Mouse (Mus musculus): ENCODE data around the gene Pakap. TPM values are rescaled to one million over a fixed set of nuclear protein-coding genes. Genes with fewer than 3 reads are reported as not detected.

Pakap gene
- polyA plus RNA-seq, 1 experiment from 2014 or later: 18.7 TPM

DNA sequence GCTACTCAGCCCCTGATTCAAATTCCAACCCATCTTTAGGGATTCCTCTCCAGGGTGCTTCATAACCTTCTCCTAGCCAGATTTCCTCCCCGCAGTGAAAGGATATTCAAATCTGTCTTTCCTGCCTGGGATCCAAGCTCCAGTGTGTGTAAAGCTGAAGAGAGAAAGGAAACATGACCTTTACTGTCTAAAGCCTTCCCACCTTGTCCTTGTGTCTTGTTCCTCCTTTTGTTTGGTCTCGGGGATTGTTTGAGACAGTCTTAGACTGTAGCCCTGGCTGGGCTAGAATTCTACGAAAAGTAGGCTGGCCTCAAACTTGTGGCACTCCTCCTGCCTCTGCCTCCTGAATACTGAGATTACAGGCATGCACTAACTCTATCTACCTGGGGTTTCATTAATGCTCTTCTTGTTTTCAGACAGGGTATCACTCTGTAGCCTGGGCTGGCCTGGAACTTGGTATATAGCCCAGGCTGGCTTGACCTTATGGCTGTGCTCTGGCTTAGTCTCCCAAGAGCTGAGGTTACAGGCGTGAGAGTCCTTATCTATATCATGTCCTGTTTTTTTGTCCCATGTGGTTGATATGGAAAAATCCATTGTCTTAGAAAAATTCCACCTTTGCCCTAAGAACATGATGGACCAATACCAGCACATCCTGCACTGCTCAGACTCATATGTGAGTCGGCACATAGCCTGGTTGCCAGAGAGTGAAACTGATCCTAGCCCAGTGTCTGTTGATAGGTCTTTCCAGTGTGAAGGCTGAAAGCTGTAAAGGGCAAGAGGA is 126.6 kb downstream of the Pakap start:
- Histone ChIP-seq H3K9me3 (ENCODE audit: control insufficient read depth, low read length) (no peaks in the 10 kb centered on the region), H3K4me3 (ENCODE audit: low read length) (no peak overlapping the region), H3K27ac (ENCODE audit: low read depth, low read length) (no peak overlapping the region), H3K4me2 (replicated peaks; ENCODE audit: low read depth, low read length) (no peak overlapping the region), H3K4me1 (ENCODE audit: control insufficient read depth, insufficient read depth, low read length) (no peaks in the 10 kb centered on the region), H3K36me3 (ENCODE audit: control insufficient read depth, insufficient read depth, low read length) (no peaks in the 10 kb centered on the region), H3K9ac (ENCODE audit: low read depth, low read length) (no peak overlapping the region), H3K27me3 (ENCODE audit: control insufficient read depth, insufficient read depth, low read length) (no peaks in the 10 kb centered on the region)
- no peak for ATAC-seq (ENCODE audit: low FRiP score, low TSS enrichment)
- 79% methylated on average over 5 of the region's 5 CpGs for WGBS

DNA sequence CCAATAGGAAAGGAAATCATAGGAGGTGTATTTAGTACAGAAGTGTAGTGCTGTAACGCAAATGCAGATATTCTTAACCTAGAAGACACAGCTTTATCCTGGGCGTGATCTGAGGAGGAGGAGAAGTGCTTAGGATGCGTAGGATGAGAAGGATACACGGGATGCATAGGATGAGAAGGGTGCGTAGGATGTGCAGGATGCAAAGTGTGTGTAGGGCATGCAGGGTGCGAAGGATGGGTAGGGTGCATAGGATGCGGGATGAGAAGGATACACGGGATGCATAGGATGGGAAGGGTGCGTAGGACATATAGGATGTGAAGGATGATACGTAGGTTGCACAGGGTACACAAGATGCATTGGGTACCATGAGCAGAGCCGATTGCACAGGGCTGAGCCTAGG is 129.0 kb downstream of the Pakap start:
- ATAC-seq (ENCODE audit: low FRiP score, low TSS enrichment): no peak
- Histone ChIP-seq H3K9me3 (ENCODE audit: control insufficient read depth, low read length) (no peaks in the 10 kb centered on the region), H3K27ac (ENCODE audit: low read depth, low read length) (no peak overlapping the region), H3K9ac (ENCODE audit: low read depth, low read length) (no peak overlapping the region), H3K4me3 (ENCODE audit: low read length) (no peak overlapping the region), H3K4me1 (ENCODE audit: control insufficient read depth, insufficient read depth, low read length) (no peaks in the 10 kb centered on the region), H3K27me3 (ENCODE audit: control insufficient read depth, insufficient read depth, low read length) (no peaks in the 10 kb centered on the region), H3K4me2 (replicated peaks; ENCODE audit: low read depth, low read length) (no peak overlapping the region), H3K36me3 (ENCODE audit: control insufficient read depth, insufficient read depth, low read length) (no peaks in the 10 kb centered on the region)
- 95% methylated on average over 11 of the region's 11 CpGs for WGBS

GRCm38 (mm10) chr4:57697918-57698611 is 130.1 kb downstream of the Pakap start:
- Histone ChIP-seq H3K4me1 (ENCODE audit: control insufficient read depth, insufficient read depth, low read length) (no peaks in the 10 kb centered on the region), H3K4me3 (ENCODE audit: low read length) (no peak overlapping the region), H3K27me3 (ENCODE audit: control insufficient read depth, insufficient read depth, low read length) (no peaks in the 10 kb centered on the region), H3K27ac (ENCODE audit: low read depth, low read length) (no peak overlapping the region), H3K36me3 (ENCODE audit: control insufficient read depth, insufficient read depth, low read length) (no peaks in the 10 kb centered on the region), H3K4me2 (replicated peaks; ENCODE audit: low read depth, low read length) (no peak overlapping the region), H3K9ac (ENCODE audit: low read depth, low read length) (no peak overlapping the region), H3K9me3 (ENCODE audit: control insufficient read depth, low read length) (no peaks in the 10 kb centered on the region)
- WGBS: 87% methylated on average over 12 of the region's 12 CpGs
- ATAC-seq (ENCODE audit: low FRiP score, low TSS enrichment): no peak

- WGBS: 86% methylated on average over 5 of the region's 5 CpGs
Measured at GRCm38 (mm10) chr4:57701576-57701975, 133.6 kb downstream of the Pakap start.

DNA sequence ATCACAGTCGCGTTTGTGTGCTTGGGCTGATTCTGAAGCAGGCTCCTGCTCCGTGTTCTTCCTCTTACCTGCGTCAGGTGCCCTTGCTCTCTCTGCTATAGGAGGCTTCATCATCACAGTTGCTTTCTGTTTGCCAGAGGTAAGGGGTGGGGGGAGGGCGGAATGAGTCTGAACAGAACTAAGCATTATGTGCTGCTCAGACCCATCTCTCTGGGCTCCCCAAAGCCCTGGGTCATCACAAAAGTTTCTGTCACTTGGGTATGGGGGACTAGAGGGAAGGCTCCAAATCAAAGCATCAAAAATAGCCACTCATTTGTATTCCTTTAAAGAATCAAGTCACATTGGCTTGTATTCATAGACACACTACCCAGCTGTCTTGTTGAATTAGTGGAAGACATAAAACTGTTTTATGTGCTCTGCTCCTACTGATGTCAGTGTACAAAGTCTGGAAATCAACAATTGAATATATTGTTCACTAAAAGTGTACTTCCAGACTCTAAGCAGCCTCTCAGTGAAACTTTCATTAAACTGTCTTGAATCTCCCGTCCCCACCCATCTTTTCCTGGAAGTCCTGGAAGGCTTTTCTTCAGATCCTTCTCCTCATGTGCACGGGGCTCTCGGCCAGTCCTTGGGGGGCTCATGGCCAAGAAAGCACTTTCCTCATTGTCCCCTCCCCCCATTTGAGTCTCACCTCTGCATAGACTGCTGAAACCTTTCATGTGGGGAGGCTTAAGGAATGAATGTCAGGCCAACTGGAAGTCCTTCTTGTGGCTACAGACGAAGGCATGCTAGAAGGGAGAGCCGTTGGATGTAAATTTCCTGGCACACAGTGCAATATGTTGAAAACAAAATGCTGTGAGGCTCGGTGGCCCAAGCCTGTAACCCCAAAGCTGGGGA is 135.8 kb downstream of the Pakap start:
- peak; percentile 60; the same call in 1 of the 2 replicates for ATAC-seq (ENCODE audit: low FRiP score, low TSS enrichment)
- Histone ChIP-seq H3K36me3 (ENCODE audit: control insufficient read depth, insufficient read depth, low read length) (no peaks in the 10 kb centered on the region), H3K9me3 (ENCODE audit: control insufficient read depth, low read length) (no peaks in the 10 kb centered on the region), H3K4me2 (replicated peaks; ENCODE audit: low read depth, low read length) (no peak overlapping the region), H3K27ac (ENCODE audit: low read depth, low read length) (peak overlapping the region; percentile 71; the same call in 1 of the 2 replicates), H3K27me3 (ENCODE audit: control insufficient read depth, insufficient read depth, low read length) (no peaks in the 10 kb centered on the region), H3K4me3 (ENCODE audit: low read length) (no peak overlapping the region), H3K4me1 (ENCODE audit: control insufficient read depth, insufficient read depth, low read length) (no peaks in the 10 kb centered on the region), H3K9ac (ENCODE audit: low read depth, low read length) (no peak overlapping the region)
- WGBS: 58% methylated on average over 11 of the region's 11 CpGs

More at GRCm38 (mm10) chr4:57701576-57701975, 133.6 kb downstream of the Pakap start:
- Histone ChIP-seq H3K36me3 (ENCODE audit: control insufficient read depth, insufficient read depth, low read length) (no peaks in the 10 kb centered on the region), H3K9me3 (ENCODE audit: control insufficient read depth, low read length) (no peaks in the 10 kb centered on the region), H3K4me3 (ENCODE audit: low read length) (no peak overlapping the region), H3K4me2 (replicated peaks; ENCODE audit: low read depth, low read length) (no peak overlapping the region), H3K27me3 (ENCODE audit: control insufficient read depth, insufficient read depth, low read length) (no peaks in the 10 kb centered on the region), H3K27ac (ENCODE audit: low read depth, low read length) (no peak overlapping the region), H3K4me1 (ENCODE audit: control insufficient read depth, insufficient read depth, low read length) (no peaks in the 10 kb centered on the region), H3K9ac (ENCODE audit: low read depth, low read length) (no peak overlapping the region)
- ATAC-seq (ENCODE audit: low FRiP score, low TSS enrichment): no peak

GRCm38 (mm10) chr4:57704575-57704974 is 136.6 kb downstream of the Pakap start:
- Histone ChIP-seq H3K27ac (ENCODE audit: low read depth, low read length) (peak overlapping the region; percentile 71; the same call in 1 of the 2 replicates), H3K4me1 (ENCODE audit: control insufficient read depth, insufficient read depth, low read length) (no peaks in the 10 kb centered on the region), H3K9ac (ENCODE audit: low read depth, low read length) (no peak overlapping the region), H3K4me2 (replicated peaks; ENCODE audit: low read depth, low read length) (no peak overlapping the region), H3K27me3 (ENCODE audit: control insufficient read depth, insufficient read depth, low read length) (no peaks in the 10 kb centered on the region), H3K36me3 (ENCODE audit: control insufficient read depth, insufficient read depth, low read length) (no peaks in the 10 kb centered on the region), H3K4me3 (ENCODE audit: low read length) (no peak overlapping the region), H3K9me3 (ENCODE audit: control insufficient read depth, low read length) (no peaks in the 10 kb centered on the region)
- 92% methylated on average over 7 of the region's 7 CpGs for WGBS
- no peak for ATAC-seq (ENCODE audit: low FRiP score, low TSS enrichment)

GRCm38 (mm10) chr4:57715849-57716248 is 147.9 kb downstream of the Pakap start:
- Histone ChIP-seq H3K4me1 (ENCODE audit: control insufficient read depth, insufficient read depth, low read length) (no peaks in the 10 kb centered on the region), H3K27ac (ENCODE audit: low read depth, low read length) (no peak overlapping the region), H3K9me3 (ENCODE audit: control insufficient read depth, low read length) (no peaks in the 10 kb centered on the region), H3K9ac (ENCODE audit: low read depth, low read length) (no peak overlapping the region), H3K36me3 (ENCODE audit: control insufficient read depth, insufficient read depth, low read length) (no peaks in the 10 kb centered on the region), H3K4me3 (ENCODE audit: low read length) (no peak overlapping the region), H3K4me2 (replicated peaks; ENCODE audit: low read depth, low read length) (no peak overlapping the region), H3K27me3 (ENCODE audit: control insufficient read depth, insufficient read depth, low read length) (no peaks in the 10 kb centered on the region)
- ATAC-seq (ENCODE audit: low FRiP score, low TSS enrichment): no peak

DNA sequence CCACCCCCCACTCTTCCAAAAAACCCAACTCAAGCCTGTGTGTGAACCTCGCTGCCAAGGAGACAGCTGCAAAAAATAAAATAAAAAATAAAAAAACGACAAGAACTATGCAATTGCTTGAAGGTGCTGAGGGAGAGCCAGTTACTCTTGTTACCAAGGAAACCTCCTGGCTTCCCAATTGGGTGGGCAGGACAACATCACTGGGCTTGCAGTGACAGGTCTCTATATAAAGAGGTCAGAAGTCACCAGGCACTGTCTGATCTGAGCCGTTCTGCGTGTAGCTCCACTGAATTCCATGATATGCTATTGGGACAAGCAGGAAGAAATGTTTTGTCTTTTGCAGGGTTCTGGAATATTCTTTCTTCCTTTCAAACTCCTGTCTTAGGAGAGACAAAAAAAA is 148.8 kb downstream of the Pakap start:
- Histone ChIP-seq H3K27me3 (ENCODE audit: control insufficient read depth, insufficient read depth, low read length) (no peaks in the 10 kb centered on the region), H3K9ac (ENCODE audit: low read depth, low read length) (no peak overlapping the region), H3K4me1 (ENCODE audit: control insufficient read depth, insufficient read depth, low read length) (no peaks in the 10 kb centered on the region), H3K27ac (ENCODE audit: low read depth, low read length) (no peak overlapping the region), H3K4me2 (replicated peaks; ENCODE audit: low read depth, low read length) (no peak overlapping the region), H3K4me3 (ENCODE audit: low read length) (no peak overlapping the region), H3K9me3 (ENCODE audit: control insufficient read depth, low read length) (no peaks in the 10 kb centered on the region), H3K36me3 (ENCODE audit: control insufficient read depth, insufficient read depth, low read length) (no peaks in the 10 kb centered on the region)
- 45% methylated on average over 4 of the region's 4 CpGs for WGBS
- no peak for ATAC-seq (ENCODE audit: low FRiP score, low TSS enrichment)

Measured in kidney, embryonic 14.5 days (tissue).